Mouse (Mus musculus): ENCODE data around the gene Slc30a10. TPM values are rescaled to one million over a fixed set of nuclear protein-coding genes. Genes with fewer than 3 reads are reported as not detected.

The Slc30a10 gene
- polyA plus RNA-seq, 1 experiment = not detected

DNA sequence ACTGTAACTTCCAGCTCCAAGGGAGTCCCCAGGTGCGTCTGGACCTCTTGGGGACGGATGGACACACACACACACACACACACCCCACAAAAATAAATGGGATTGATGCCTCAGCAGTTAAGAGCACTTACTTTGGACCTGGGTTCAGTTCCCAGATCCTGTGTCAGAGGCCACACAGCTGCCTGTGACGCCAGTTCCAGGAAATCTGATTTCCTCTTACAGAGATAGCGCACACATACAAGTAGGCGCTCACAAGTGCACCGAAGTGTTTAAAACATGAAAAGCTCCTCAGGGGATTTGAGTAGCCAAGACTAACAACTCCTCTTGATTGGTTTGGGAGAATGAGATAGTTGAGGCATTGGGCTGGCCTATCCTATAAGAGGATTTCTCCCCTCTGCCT is 33.9 kb upstream of the Slc30a10 start:
- H3K4me3 ChIP-seq (ENCODE audit: insufficient read depth, poor library complexity, severe bottlenecking) = no peak overlapping the region
- no peaks in the 10 kb centered on the region for H3K79me3 ChIP-seq (ENCODE audit: low read depth)
- H3K27me3 ChIP-seq (ENCODE audit: control insufficient read depth, insufficient read depth, insufficient read length) = no peaks in the 10 kb centered on the region
- no peak overlapping the region for H3ac ChIP-seq (ENCODE audit: control insufficient read depth, insufficient read length, low read depth)
- TF ChIP-seq CTCF (IDR thresholded peaks at IDR 0.05; ENCODE audit: control insufficient read depth, insufficient read depth, insufficient read length) = no peak
- TF ChIP-seq USF1 (IDR thresholded peaks at IDR 0.05; ENCODE audit: low read depth) = no peak
- no peak for TF ChIP-seq MYOD1 (IDR thresholded peaks at IDR 0.05; ENCODE audit: control insufficient read depth, insufficient read length, low read depth)
- H3K36me3 ChIP-seq (ENCODE audit: control insufficient read depth, insufficient read depth) = peaks cover 96% of the 10 kb centered on the region
- no peaks in the 10 kb centered on the region for H3K79me2 ChIP-seq (ENCODE audit: control insufficient read depth, insufficient read depth)

DNA sequence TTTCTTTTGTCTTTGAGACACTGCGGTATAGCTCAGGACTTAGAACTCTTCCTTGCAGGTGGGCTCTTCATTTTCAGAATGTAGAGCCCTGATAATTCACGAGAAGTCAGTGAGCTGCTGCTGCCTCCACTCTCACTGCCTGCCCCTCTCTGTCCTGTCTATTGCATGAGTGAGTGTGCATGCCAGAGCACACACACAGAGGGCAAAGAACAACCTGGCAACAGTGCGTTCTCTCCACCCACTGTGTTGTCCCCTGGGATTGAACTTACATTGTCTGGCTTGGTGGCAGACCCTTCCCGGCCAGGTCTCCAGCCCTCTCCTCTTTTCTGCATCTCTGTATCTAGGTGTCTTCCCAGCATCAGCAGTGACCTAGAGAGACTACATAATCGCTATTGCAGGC is 28.1 kb upstream of the Slc30a10 start:
- TF ChIP-seq USF1 (IDR thresholded peaks at IDR 0.05; ENCODE audit: low read depth) = no peak
- no peak for TF ChIP-seq MYOD1 (IDR thresholded peaks at IDR 0.05; ENCODE audit: control insufficient read depth, insufficient read length, low read depth)
- no peak for TF ChIP-seq CEBPB (IDR thresholded peaks at IDR 0.05; ENCODE audit: low read depth)
- no peak for TF ChIP-seq MYOG (IDR thresholded peaks at IDR 0.05; ENCODE audit: control insufficient read depth, extremely low read depth, insufficient read length)
- no peak for TF ChIP-seq CTCF (IDR thresholded peaks at IDR 0.05; ENCODE audit: control insufficient read depth, insufficient read depth, insufficient read length)
- Histone ChIP-seq H3K4me3 (ENCODE audit: insufficient read depth, poor library complexity, severe bottlenecking) (no peak overlapping the region), H3ac (ENCODE audit: control insufficient read depth, insufficient read length, low read depth) (no peak overlapping the region), H3K36me3 (ENCODE audit: control insufficient read depth, insufficient read depth) (peaks cover 84% of the 10 kb centered on the region), H3K27me3 (ENCODE audit: control insufficient read depth, insufficient read depth, insufficient read length) (no peaks in the 10 kb centered on the region), H3K79me2 (ENCODE audit: control insufficient read depth, insufficient read depth) (no peaks in the 10 kb centered on the region), H3K79me3 (ENCODE audit: low read depth) (no peaks in the 10 kb centered on the region)

DNA sequence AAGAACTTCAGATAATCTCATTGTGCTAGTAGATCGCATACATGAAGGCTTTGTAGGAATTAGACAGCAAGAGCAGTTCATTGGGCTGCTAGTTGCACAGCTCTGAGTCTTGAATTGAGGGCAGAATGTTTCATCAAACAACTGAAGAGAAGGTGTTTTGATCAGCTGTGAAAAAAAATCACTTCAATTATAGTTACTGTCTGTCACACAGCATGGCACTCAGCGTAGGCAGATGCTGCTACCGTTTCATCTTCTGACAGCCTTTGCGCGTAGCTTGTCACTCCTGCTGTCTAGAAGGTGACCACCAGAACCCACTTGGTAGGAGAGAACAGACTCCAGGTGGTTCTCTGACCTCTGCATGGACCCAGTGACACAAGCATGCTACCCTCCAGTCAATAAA is 24.2 kb upstream of the Slc30a10 start:
- Histone ChIP-seq H3ac (ENCODE audit: control insufficient read depth, insufficient read length, low read depth) (no peak overlapping the region), H3K79me3 (ENCODE audit: low read depth) (no peaks in the 10 kb centered on the region), H3K36me3 (ENCODE audit: control insufficient read depth, insufficient read depth) (peaks cover 45% of the 10 kb centered on the region), H3K4me3 (ENCODE audit: insufficient read depth, poor library complexity, severe bottlenecking) (no peak overlapping the region), H3K27me3 (ENCODE audit: control insufficient read depth, insufficient read depth, insufficient read length) (no peaks in the 10 kb centered on the region), H3K79me2 (ENCODE audit: control insufficient read depth, insufficient read depth) (no peaks in the 10 kb centered on the region)
- TF ChIP-seq CTCF (IDR thresholded peaks at IDR 0.05; ENCODE audit: control insufficient read depth, insufficient read depth, insufficient read length) = no peak
- no peak for TF ChIP-seq CEBPB (IDR thresholded peaks at IDR 0.05; ENCODE audit: low read depth)
- no peak for TF ChIP-seq MYOG (IDR thresholded peaks at IDR 0.05; ENCODE audit: control insufficient read depth, extremely low read depth, insufficient read length)
- no peak for TF ChIP-seq MAX (IDR thresholded peaks at IDR 0.05)
- no peak for TF ChIP-seq FOSL1 (IDR thresholded peaks at IDR 0.05; ENCODE audit: insufficient read depth, low read length, poor library complexity, severe bottlenecking)
- TF ChIP-seq MYOD1 (IDR thresholded peaks at IDR 0.05; ENCODE audit: control insufficient read depth, insufficient read length, low read depth) = no peak
- TF ChIP-seq USF1 (IDR thresholded peaks at IDR 0.05; ENCODE audit: low read depth) = no peak

DNA sequence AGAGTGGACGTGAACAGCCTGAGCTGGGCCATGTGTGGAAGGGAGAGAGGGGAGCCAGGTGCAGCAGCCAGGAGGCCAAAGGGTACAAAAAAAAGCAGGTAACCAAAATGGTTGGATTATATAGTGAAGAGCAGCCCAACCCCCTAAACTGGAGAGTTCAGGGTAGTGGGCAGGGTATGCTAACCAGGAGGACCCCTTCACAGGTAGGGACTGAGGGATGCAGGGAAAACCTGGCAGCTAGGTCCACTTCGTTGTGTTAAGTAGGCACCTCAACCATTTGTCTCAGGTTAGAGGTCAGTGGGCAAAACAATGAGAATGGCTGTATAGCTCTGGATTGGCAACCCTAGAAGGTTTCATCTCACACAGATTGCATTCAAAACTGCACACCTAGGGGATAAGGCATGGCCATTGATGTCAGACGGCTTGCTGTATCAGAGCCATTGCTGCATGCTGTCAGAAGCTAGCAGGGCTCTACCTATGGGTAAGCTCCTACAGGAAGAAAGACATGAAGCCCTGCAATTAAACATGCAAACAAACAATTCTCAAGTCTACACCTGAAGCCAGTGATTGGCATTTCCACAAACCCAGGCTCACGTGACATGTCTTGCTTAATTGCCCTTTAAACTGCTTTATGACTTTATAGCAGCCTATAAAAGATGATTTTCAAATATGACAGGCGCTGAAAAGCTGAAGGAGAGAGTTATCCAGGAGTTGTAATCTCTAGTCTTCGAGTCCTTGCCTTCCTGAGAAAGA is 23.2 kb upstream of the Slc30a10 start:
- no peaks in the 10 kb centered on the region for H3K79me2 ChIP-seq (ENCODE audit: control insufficient read depth, insufficient read depth)
- TF ChIP-seq CEBPB (IDR thresholded peaks at IDR 0.05; ENCODE audit: low read depth) (no peak), FOSL1 (IDR thresholded peaks at IDR 0.05; ENCODE audit: insufficient read depth, low read length, poor library complexity, severe bottlenecking) (no peak), MYOD1 (IDR thresholded peaks at IDR 0.05; ENCODE audit: control insufficient read depth, insufficient read length, low read depth) (no peak), USF1 (IDR thresholded peaks at IDR 0.05; ENCODE audit: low read depth) (no peak), MYOG (IDR thresholded peaks at IDR 0.05; ENCODE audit: control insufficient read depth, extremely low read depth, insufficient read length) (no peak), CTCF (IDR thresholded peaks at IDR 0.05; ENCODE audit: control insufficient read depth, insufficient read depth, insufficient read length) (no peak), MAX (IDR thresholded peaks at IDR 0.05) (no peak)
- H3K27me3 ChIP-seq (ENCODE audit: control insufficient read depth, insufficient read depth, insufficient read length) = no peaks in the 10 kb centered on the region
- H3K36me3 ChIP-seq (ENCODE audit: control insufficient read depth, insufficient read depth) = peaks cover 38% of the 10 kb centered on the region
- no peak overlapping the region for H3K4me3 ChIP-seq (ENCODE audit: insufficient read depth, poor library complexity, severe bottlenecking)
- no peak overlapping the region for H3ac ChIP-seq (ENCODE audit: control insufficient read depth, insufficient read length, low read depth)
- no peaks in the 10 kb centered on the region for H3K79me3 ChIP-seq (ENCODE audit: low read depth)

DNA sequence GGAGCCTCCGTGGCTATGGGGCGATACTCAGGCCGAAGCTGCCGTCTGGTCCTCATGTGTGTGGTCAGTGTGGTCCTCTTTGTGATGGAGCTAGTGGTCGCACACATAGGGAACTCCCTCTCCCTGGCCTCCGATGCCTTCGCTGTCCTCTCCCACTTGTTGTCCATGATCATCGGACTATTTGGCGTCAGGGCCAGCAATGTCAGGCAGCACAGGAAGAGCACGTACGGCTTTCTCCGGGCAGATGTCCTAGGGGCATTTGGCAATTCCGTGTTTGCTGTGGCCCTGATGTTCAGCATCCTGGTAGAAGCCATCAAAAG is 22.7 kb upstream of the Slc30a10 start:
- H3K36me3 ChIP-seq (ENCODE audit: control insufficient read depth, insufficient read depth) = peaks cover 33% of the 10 kb centered on the region
- no peaks in the 10 kb centered on the region for H3K79me2 ChIP-seq (ENCODE audit: control insufficient read depth, insufficient read depth)
- no peaks in the 10 kb centered on the region for H3K79me3 ChIP-seq (ENCODE audit: low read depth)
- TF ChIP-seq MYOG (IDR thresholded peaks at IDR 0.05; ENCODE audit: control insufficient read depth, extremely low read depth, insufficient read length) (no peak), MYOD1 (IDR thresholded peaks at IDR 0.05; ENCODE audit: control insufficient read depth, insufficient read length, low read depth) (no peak), MAX (IDR thresholded peaks at IDR 0.05) (no peak), CTCF (IDR thresholded peaks at IDR 0.05; ENCODE audit: control insufficient read depth, insufficient read depth, insufficient read length) (no peak), FOSL1 (IDR thresholded peaks at IDR 0.05; ENCODE audit: insufficient read depth, low read length, poor library complexity, severe bottlenecking) (no peak), CEBPB (IDR thresholded peaks at IDR 0.05; ENCODE audit: low read depth) (no peak), USF1 (IDR thresholded peaks at IDR 0.05; ENCODE audit: low read depth) (no peak)
- no peak overlapping the region for H3ac ChIP-seq (ENCODE audit: control insufficient read depth, insufficient read length, low read depth)
- H3K4me3 ChIP-seq (ENCODE audit: insufficient read depth, poor library complexity, severe bottlenecking) = no peak overlapping the region
- no peaks in the 10 kb centered on the region for H3K27me3 ChIP-seq (ENCODE audit: control insufficient read depth, insufficient read depth, insufficient read length)

DNA sequence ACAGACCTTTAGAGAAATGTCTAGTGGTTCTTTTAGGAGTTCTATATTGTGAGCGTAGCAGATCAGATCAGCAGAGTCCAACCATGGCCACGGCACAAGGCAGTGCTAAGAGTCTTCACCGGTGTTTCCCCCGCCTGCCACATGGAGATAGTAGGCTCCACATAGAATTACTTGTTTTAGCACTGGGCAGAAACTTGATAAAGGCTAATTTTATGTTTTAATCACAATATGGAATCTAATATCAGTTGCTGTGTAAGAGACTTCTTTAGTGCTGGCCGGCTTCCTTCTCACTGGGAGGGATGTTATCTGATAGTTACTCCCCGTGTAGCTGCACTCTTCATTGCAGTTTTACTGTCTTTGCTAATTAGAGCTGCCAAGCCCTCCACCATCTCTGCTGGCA is 21.5 kb upstream of the Slc30a10 start:
- H3K4me3 ChIP-seq (ENCODE audit: insufficient read depth, poor library complexity, severe bottlenecking) = no peak overlapping the region
- H3K27me3 ChIP-seq (ENCODE audit: control insufficient read depth, insufficient read depth, insufficient read length) = peaks cover 2% of the 10 kb centered on the region
- no peaks in the 10 kb centered on the region for H3K79me2 ChIP-seq (ENCODE audit: control insufficient read depth, insufficient read depth)
- H3ac ChIP-seq (ENCODE audit: control insufficient read depth, insufficient read length, low read depth) = no peak overlapping the region
- no peaks in the 10 kb centered on the region for H3K79me3 ChIP-seq (ENCODE audit: low read depth)
- TF ChIP-seq MYOG (IDR thresholded peaks at IDR 0.05; ENCODE audit: control insufficient read depth, extremely low read depth, insufficient read length) (no peak), CTCF (IDR thresholded peaks at IDR 0.05; ENCODE audit: control insufficient read depth, insufficient read depth, insufficient read length) (no peak), USF1 (IDR thresholded peaks at IDR 0.05; ENCODE audit: low read depth) (no peak), FOSL1 (IDR thresholded peaks at IDR 0.05; ENCODE audit: insufficient read depth, low read length, poor library complexity, severe bottlenecking) (no peak), MYOD1 (IDR thresholded peaks at IDR 0.05; ENCODE audit: control insufficient read depth, insufficient read length, low read depth) (no peak), MAX (IDR thresholded peaks at IDR 0.05) (no peak), CEBPB (IDR thresholded peaks at IDR 0.05; ENCODE audit: low read depth) (no peak)
- H3K36me3 ChIP-seq (ENCODE audit: control insufficient read depth, insufficient read depth) = peaks cover 22% of the 10 kb centered on the region

Data from C2C12 (cell line).